Mouse (Mus musculus) liver, embryonic 16.5 days (tissue): ENCODE data around the gene Ddx39. TPM values are rescaled to one million over a fixed set of nuclear protein-coding genes. Genes with fewer than 3 reads are reported as not detected.

Experiments
- ATAC-seq: fragments of 200-750 bp; cut with Nextera tagmentation; 2 replicates; pipeline ENCODE4 v1.8.0; 2017; ENCODE audit warnings: low read depth, mild to moderate bottlenecking, moderate number of reproducible peaks, moderate library complexity
- H3K27ac ChIP-seq: fragments of 300-500 bp; sonication (generic); 2 replicates; pipeline ENCODE4 v1.5.1; 2014; ENCODE audit warnings: mild to moderate bottlenecking, low read length
- H3K27me3 ChIP-seq: fragments of 300-500 bp; sonication (generic); 2 replicates; pipeline ENCODE4 v1.6.1; 2014; ENCODE audit warnings: low read depth, low read length, mixed read lengths; ENCODE audit not compliant: control insufficient read depth, insufficient read depth
- H3K36me3 ChIP-seq: fragments of 300-500 bp; sonication (generic); 2 replicates; pipeline ENCODE4 v1.6.1; 2014; ENCODE audit warnings: mild to moderate bottlenecking; ENCODE audit not compliant: control insufficient read depth, insufficient read depth
- H3K4me1 ChIP-seq: fragments of 300-500 bp; sonication (generic); 2 replicates; pipeline ENCODE4 v1.6.1; 2014; ENCODE audit warnings: low read depth, low read length, mixed read lengths; ENCODE audit not compliant: control insufficient read depth
- H3K4me2 ChIP-seq: fragments of 300-500 bp; sonication (generic); 2 replicates; pipeline ENCODE4 v1.6.1; 2014; ENCODE audit warnings: low read depth, low read length, mixed read lengths
- H3K4me3 ChIP-seq: fragments of 300-500 bp; sonication (generic); 2 replicates; pipeline ENCODE4 v1.5.1; 2014; ENCODE audit warnings: low read depth, mild to moderate bottlenecking, low read length
- H3K9ac ChIP-seq: fragments of 300-500 bp; sonication (generic); 2 replicates; pipeline ENCODE4 v1.6.1; 2014; ENCODE audit warnings: low read depth, low read length
- H3K9me3 ChIP-seq: fragments of 300-500 bp; sonication (generic); replicated peaks from 2 replicates; pipeline ENCODE4 v1.6.1; 2016; ENCODE audit warnings: low read length; ENCODE audit not compliant: control insufficient read depth
- WGBS: fragments of 180-500 bp; shearing (Covaris S2); extraction: QIAGEN DNeasy Blood & Tissue Kit; methylation state at CpG from one replicate; pipeline ENCODE4 v1.1.7; 2014; ENCODE audit not compliant: insufficient replicate concordance; 5-methylcytosine and 5-hydroxymethylcytosine counted together
- polyA plus RNA-seq: library from polyadenylated mRNA; unstranded; fragments of >200 nt; fragmentation: Nextera tagmentation; extraction: Ambion mirVana; gene quantifications from 2 replicates; pipeline ENCODE4 v1.2.1, GENCODE M21; 2015

Gene Ddx39
- polyA plus RNA-seq, 1 experiment from 2014 or later: 149 TPM

DNA sequence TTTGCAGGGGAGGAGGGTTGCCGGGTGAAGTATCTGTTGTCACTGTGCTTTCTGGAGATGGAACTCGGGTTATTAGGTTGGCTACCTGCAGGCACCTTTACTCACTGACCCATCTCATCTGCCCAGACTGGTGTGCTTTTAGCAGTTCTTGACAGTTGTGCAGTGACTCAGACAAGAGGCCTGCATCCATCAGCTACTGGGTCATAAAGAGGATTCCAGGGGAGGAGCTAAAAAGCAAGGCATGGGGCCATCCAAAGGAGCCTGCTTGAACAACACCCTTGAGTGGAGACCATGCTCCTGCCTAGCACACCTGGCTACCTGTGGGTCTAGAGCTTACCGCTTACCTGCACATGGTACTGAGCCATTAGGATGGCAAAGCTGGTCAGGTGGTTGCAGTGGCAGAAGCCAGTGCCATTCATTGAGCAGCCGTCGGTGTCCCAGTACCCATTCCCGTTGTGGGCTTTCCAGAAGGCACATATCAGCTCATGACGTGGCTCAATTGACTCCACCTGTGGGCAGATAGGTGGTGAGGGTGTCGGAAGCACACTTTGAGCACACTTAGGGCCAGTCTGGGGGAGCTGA is 10.6 kb downstream of the Ddx39 start:
- no peaks in the 10 kb centered on the region for H3K9me3 ChIP-seq
- ATAC-seq: no peak
- H3K36me3 ChIP-seq: peaks cover 55% of the 10 kb centered on the region
- no peak overlapping the region for H3K9ac ChIP-seq
- no peak overlapping the region for H3K4me3 ChIP-seq
- peaks cover 9% of the 10 kb centered on the region for H3K4me1 ChIP-seq
- no peaks in the 10 kb centered on the region for H3K27me3 ChIP-seq
- no peak overlapping the region for H3K4me2 ChIP-seq
- WGBS: 81% methylated on average over 8 of the region's 8 CpGs
- H3K27ac ChIP-seq: no peak overlapping the region

DNA sequence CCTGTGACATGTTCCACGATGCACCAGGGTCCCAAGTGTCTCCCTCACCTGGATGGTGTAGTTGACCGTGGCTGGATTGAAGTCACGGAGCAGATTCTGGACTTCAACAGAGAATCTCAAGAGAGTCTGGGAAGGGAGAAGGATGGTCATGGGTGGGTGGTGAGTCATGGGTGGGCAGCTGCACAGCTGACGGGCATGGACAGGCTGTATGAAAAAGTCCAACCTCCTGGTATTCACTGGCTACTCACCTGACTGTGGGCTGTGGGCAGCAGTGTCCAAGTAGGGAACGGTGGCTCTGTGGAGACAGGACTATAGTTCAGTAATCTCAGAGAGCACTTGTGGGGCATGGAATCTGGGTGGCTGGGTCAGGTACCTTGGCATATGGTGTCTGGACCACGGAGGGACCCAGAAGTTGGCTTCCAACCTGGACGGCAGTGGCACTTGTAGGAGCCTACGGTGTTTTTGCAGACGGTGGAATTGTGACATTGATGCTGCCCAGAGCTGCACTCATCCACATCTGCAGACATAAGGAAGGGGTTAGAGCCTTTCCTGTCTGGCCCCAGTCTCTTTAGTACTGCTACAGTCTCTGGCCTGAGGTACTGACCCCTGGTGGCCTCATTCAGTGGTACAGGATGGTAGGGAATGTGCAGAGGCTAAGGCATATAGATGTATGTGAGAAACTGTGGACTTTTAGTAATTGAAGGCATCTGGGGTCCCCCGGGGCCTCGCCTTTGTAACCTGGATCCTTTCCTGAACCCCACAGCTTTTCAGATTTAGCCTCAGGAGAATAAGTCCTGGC is 14.2 kb downstream of the Ddx39 start:
- no peak for ATAC-seq
- Histone ChIP-seq H3K9me3 (no peaks in the 10 kb centered on the region), H3K27me3 (no peaks in the 10 kb centered on the region), H3K4me2 (no peak overlapping the region), H3K9ac (no peak overlapping the region), H3K27ac (no peak overlapping the region), H3K4me3 (no peak overlapping the region), H3K4me1 (peaks cover 5% of the 10 kb centered on the region), H3K36me3 (peaks cover 19% of the 10 kb centered on the region)
- 67% methylated on average over 11 of the region's 11 CpGs for WGBS

DNA sequence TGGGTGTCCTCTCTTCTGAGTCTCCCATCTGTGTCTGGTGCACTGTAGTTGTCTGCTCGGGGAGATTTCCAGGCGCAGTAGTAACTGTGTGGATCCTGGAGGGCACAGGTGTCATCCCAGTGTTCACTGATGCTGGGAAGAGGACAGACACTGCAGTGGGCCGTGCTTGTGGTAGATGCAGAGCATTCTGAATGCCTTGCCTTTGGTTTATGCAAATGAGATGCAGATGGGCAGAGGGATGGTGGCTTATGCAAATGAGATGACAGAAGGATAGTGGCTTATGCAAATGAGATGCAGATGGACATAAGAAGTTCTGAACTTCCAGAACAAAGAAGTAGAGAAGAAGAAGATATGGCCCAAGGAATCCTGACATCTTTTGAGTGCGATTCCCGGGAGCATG is 16.9 kb downstream of the Ddx39 start:
- Histone ChIP-seq H3K9ac (no peak overlapping the region), H3K4me1 (no peaks in the 10 kb centered on the region), H3K27ac (no peak overlapping the region), H3K36me3 (no peaks in the 10 kb centered on the region), H3K9me3 (no peaks in the 10 kb centered on the region), H3K4me2 (no peak overlapping the region), H3K27me3 (no peaks in the 10 kb centered on the region), H3K4me3 (no peak overlapping the region)
- WGBS: 65% methylated on average over 5 of the region's 5 CpGs
- no peak for ATAC-seq

DNA sequence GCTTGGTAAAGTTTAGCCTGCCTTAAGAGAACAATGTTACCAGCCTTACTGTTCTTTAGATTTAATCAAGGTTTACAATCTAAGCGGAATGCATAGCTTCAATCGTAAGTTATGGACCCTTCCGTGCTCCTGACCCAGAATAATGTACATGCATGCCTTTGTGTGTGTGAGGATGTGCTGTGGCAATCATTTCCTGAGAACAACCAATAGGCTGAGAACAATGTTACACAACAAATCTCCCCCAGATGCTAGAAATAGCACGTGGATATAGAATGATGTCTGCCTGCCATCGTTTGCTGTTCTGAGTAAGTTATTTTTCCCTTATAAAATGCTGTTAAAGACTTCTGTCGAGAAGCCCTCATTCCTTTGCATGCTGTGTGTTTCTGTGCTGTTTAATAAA is 17.9 kb downstream of the Ddx39 start:
- H3K27me3 ChIP-seq: no peaks in the 10 kb centered on the region
- ATAC-seq: no peak
- no peak overlapping the region for H3K27ac ChIP-seq
- no peak overlapping the region for H3K4me2 ChIP-seq
- H3K4me1 ChIP-seq: peaks cover under 1% of the 10 kb centered on the region
- H3K9ac ChIP-seq: no peak overlapping the region
- no peaks in the 10 kb centered on the region for H3K9me3 ChIP-seq
- no peaks in the 10 kb centered on the region for H3K36me3 ChIP-seq
- WGBS: 55% methylated on average over 6 of the region's 6 CpGs
- no peak overlapping the region for H3K4me3 ChIP-seq

DNA sequence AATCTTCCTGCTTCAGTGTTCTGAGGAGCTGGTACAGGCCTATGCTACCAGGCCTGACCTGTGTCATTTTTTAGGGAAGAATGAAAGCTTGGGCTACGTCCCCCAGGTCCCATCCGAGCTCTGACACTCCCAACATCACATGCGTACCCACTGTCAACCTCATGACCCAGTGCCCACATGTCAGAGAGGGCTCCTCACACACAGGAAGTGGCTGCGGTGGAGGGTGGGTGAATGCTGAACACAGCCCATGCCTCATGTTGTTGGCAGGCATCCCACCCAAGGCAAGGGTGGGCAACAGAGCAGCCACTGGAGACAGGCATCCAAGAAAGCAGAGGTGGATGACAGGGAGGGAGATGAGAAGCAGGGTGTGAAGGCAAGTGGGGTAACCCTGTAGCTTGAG is 21.7 kb downstream of the Ddx39 start:
- no peak overlapping the region for H3K9ac ChIP-seq
- H3K27ac ChIP-seq: no peak overlapping the region
- no peaks in the 10 kb centered on the region for H3K36me3 ChIP-seq
- H3K27me3 ChIP-seq: no peaks in the 10 kb centered on the region
- H3K4me3 ChIP-seq: no peak overlapping the region
- peaks cover 27% of the 10 kb centered on the region for H3K4me1 ChIP-seq
- no peak overlapping the region for H3K4me2 ChIP-seq
- no peaks in the 10 kb centered on the region for H3K9me3 ChIP-seq
- WGBS: 68% methylated on average over 4 of the region's 4 CpGs
- ATAC-seq: no peak

DNA sequence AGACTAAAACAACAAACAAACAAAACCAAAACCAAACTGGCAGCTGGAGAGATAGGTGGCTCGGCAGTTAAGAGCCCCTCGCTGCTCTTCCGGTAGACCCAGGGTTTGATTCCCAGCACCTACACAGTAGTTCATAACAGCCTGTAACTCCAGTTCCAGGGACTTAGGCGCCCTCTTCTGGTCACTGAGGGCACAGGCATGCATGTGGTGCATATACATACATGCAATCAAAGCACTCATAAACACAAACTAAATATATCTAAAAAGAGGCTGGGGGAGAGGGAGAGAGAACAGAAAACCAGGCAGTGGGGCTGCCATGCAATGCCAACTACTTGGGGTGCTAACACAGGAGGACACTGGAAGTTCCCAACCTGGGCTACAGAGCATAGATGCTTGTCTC is 22.4 kb downstream of the Ddx39 start:
- Histone ChIP-seq H3K4me1 (peaks cover 27% of the 10 kb centered on the region), H3K4me3 (no peak overlapping the region), H3K4me2 (no peak overlapping the region), H3K9me3 (no peaks in the 10 kb centered on the region), H3K36me3 (no peaks in the 10 kb centered on the region), H3K27ac (no peak overlapping the region), H3K9ac (no peak overlapping the region), H3K27me3 (no peaks in the 10 kb centered on the region)
- 77% methylated on average over 4 of the region's 4 CpGs for WGBS
- no peak for ATAC-seq

DNA sequence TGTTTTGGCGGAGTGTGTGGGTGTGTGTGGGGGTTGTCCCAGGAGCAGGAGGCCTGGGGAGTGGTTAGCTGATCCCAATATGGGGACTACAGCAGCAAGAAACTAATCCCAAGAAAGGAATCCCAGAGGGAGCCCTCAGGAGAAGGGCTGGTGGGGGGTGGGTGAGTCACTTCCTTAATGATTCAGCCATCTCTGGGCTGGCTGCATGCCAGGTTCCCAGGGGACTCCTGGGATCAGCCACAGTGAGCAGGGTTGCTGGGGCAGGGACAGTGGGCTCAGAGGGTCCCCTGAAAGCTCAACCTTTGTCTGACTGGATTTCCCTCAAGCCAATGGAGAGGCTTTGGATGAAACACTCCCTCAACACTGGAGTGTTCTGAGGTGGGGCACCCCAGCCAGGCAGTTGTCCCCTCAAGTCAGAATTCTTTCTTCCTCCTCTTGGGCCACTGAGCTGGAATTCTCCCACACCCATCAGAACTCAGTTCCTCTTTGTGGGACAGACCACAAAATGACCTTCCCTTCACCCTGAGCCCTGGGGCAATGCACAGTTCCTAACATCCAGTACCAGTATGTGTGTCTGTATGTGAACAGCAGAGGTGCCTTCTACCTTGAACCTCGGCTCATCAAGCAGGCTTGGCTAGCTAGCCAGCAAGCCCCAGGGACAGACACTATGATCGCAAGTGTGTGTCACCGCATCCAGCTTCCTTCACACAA is 23.0 kb downstream of the Ddx39 start:
- no peak for ATAC-seq
- H3K4me2 ChIP-seq: peak overlapping the region; percentile 38
- peak overlapping the region; percentile 11; the same call in 1 of the 2 replicates for H3K27ac ChIP-seq
- H3K27me3 ChIP-seq: no peaks in the 10 kb centered on the region
- peaks cover 29% of the 10 kb centered on the region for H3K4me1 ChIP-seq
- no peaks in the 10 kb centered on the region for H3K9me3 ChIP-seq
- WGBS: 33% methylated on average over 4 of the region's 4 CpGs
- H3K4me3 ChIP-seq: 0 out of 2 replicates have a peak overlapping the region, but pooled peaks have one; percentile 3
- H3K9ac ChIP-seq: no peak overlapping the region
- no peaks in the 10 kb centered on the region for H3K36me3 ChIP-seq

DNA sequence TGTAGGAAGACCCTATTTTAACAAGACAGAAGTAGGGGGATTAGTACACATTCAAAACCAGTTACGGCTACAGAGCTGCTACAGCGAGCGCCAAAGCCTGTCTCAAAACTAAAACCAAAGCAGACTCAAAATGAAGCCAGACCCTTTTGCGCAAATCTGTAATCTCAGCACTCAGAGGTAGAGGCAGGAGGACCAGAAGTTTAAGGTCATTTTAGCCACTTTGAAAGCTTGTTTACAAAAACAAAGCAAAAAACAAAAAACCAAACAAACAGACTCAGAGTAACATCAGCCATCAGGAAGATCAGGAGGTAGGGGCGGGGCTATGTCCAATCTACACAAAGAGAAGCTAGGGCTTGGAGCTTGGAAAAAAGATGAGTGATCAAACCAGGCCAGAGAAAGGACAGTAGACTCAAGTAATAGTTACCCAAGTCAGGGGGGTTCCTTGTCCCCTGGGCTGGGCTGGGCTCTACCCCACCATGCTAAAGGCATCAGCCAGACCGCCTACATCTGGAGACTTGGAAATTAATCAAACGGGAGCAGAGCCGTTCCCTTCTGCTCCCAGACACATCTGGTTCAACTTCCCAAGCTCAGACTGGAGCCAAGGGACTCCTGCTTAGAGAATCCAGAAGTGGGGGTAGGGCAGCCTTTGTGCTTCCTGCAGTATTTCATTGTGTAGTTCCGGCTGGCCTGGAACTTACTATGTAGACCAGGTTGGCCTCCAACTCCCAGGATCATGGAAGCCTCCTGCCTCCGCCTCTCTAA is 24.2 kb downstream of the Ddx39 start:
- no peaks in the 10 kb centered on the region for H3K27me3 ChIP-seq
- peak overlapping the region; percentile 71 for H3K4me2 ChIP-seq
- H3K9ac ChIP-seq: no peak overlapping the region
- peaks cover 29% of the 10 kb centered on the region for H3K4me1 ChIP-seq
- H3K4me3 ChIP-seq: peak overlapping the region; percentile 65
- peak overlapping the region; percentile 58 for H3K27ac ChIP-seq
- ATAC-seq: no peak
- no peaks in the 10 kb centered on the region for H3K36me3 ChIP-seq
- H3K9me3 ChIP-seq: no peaks in the 10 kb centered on the region
- WGBS: 71% methylated on average over 10 of the region's 10 CpGs
